Mouse (Mus musculus): ENCODE measurements around the gene Carmil3.

Carmil3 gene

GRCm38 (mm10) chr14:55495509-55496240, 5.2 kb downstream of the Carmil3 start:
- DNase-seq (ENCODE audit: low spot score), result no peak

- no peak for DNase-seq (ENCODE audit: low spot score)
Measured at GRCm38 (mm10) chr14:55496761-55497448, 6.5 kb downstream of the Carmil3 start.

- DNase-seq (ENCODE audit: low spot score), result peak; percentile 64
Measured at GRCm38 (mm10) chr14:55497449-55497821, 7.0 kb downstream of the Carmil3 start.

GRCm38 (mm10) chr14:55505612-55506011, 15.2 kb downstream of the Carmil3 start:
- no peak for DNase-seq (ENCODE audit: low spot score)

- DNase-seq (ENCODE audit: low spot score), result no peak
Measured at GRCm38 (mm10) chr14:55507801-55508200, 17.4 kb downstream of the Carmil3 start.

GRCm38 (mm10) chr14:55509540-55509939, 19.1 kb downstream of the Carmil3 start:
- no peak for DNase-seq (ENCODE audit: low spot score)

- DNase-seq (ENCODE audit: low spot score), result no peak
Measured at GRCm38 (mm10) chr14:55510125-55510731, 19.8 kb downstream of the Carmil3 start, which contains the start of gene Cpne6. Gene Cpne6, plus strand, starts transcription at chr14:55510445.

- DNase-seq (ENCODE audit: low spot score), result no peak
Measured at GRCm38 (mm10) chr14:55511037-55511436, 20.6 kb downstream of the Carmil3 start.

- no peak for DNase-seq (ENCODE audit: low spot score)
Measured at GRCm38 (mm10) chr14:55513927-55514326, 23.5 kb downstream of the Carmil3 start.

GRCm38 (mm10) chr14:55515846-55516245, 25.4 kb downstream of the Carmil3 start:
- no peak for DNase-seq (ENCODE audit: low spot score)

- DNase-seq (ENCODE audit: low spot score), result peak; percentile 56
Measured at GRCm38 (mm10) chr14:55518897-55519296, 28.4 kb downstream of the Carmil3 start.

GRCm38 (mm10) chr14:55519604-55520003, 29.2 kb downstream of the Carmil3 start:
- DNase-seq (ENCODE audit: low spot score), result no peak

GRCm38 (mm10) chr14:55520451-55521361, 30.3 kb downstream of the Carmil3 start:
- DNase-seq (ENCODE audit: low spot score), result no peak

- no peak for DNase-seq (ENCODE audit: low spot score)
Measured at GRCm38 (mm10) chr14:55524062-55524461, 33.6 kb downstream of the Carmil3 start.

- no peak for DNase-seq (ENCODE audit: low spot score)
Measured at GRCm38 (mm10) chr14:55524785-55525184, 34.3 kb downstream of the Carmil3 start, which contains the start of gene Nrl. Gene Nrl, minus strand, starts transcription at chr14:55524981.

- DNase-seq (ENCODE audit: low spot score), result no peak
Measured at GRCm38 (mm10) chr14:55526674-55527073, 36.2 kb downstream of the Carmil3 start.

GRCm38 (mm10) chr14:55527940-55528339, 37.5 kb downstream of the Carmil3 start:
- DNase-seq (ENCODE audit: low spot score), result no peak

- no peak for DNase-seq (ENCODE audit: low spot score)
Measured at GRCm38 (mm10) chr14:55536116-55536745, 45.8 kb downstream of the Carmil3 start.

- peak; percentile 64 for DNase-seq (ENCODE audit: low spot score)
Measured at GRCm38 (mm10) chr14:55540067-55540786, 49.8 kb downstream of the Carmil3 start, which contains the start of gene Pck2. Gene Pck2, plus strand, starts transcription at chr14:55540266.

GRCm38 (mm10) chr14:55540787-55541321, 50.4 kb downstream of the Carmil3 start:
- no peak for DNase-seq (ENCODE audit: low spot score)

Data from left cerebral cortex, adult 11 months (tissue).